ENCODE assay signal across 14 mouse cellular contexts in the genomic region with DNA sequence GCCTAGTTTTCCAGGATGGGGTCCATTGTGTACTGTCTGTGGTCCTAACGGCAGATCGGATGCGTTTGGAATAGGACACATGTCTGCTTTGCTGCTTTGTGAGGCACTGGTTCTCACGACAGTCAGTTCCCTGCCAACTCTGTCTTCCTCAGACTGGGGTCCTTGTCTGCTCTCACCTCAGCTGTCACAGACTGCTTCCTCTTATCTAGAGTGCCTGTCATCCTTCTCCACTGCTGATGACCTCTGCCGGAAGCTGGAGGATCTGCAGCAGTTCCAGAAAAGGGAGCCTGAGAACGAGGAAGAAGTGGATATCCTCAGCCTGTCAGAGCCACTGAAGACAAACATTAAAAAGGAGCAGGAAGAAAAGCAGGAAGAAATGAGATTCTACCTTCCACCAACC. TPM values are rescaled to one million over a fixed set of nuclear protein-coding genes. Genes with fewer than 3 reads are reported as not detected.
DNase-seq lines count a peak whose midpoint lies in the region; ATAC-seq and TF ChIP-seq lines count a peak whose summit lies in the region.
"Had no signal": no experiment of that assay in that cellular context is flagged by ENCODE, and none has a peak within 500 bp of the region (broad histone marks: within the 10 kb centered on the region; RNA-seq: fewer than 3 reads in every experiment).

No protein-coding gene starts in this region.

- H3K9me3 ChIP-seq in heart, postnatal 0 days (replicated peaks; ENCODE audit: control insufficient read depth, low read length): no peaks in the 10 kb centered on the region
- H3K9me3 ChIP-seq: limb, embryonic 10.5 days; midbrain, embryonic 12.5 days had no signal

- H3K4me3 ChIP-seq in left cerebral cortex, adult 2 months: no peak overlapping the region
- no peak overlapping the region for H3K4me3 ChIP-seq in heart, postnatal 0 days (ENCODE audit: low read depth, low read length)
- H3K4me3 ChIP-seq: limb, embryonic 10.5 days; midbrain, embryonic 12.5 days had no signal

- intact Hi-C loops in left cerebral cortex, adult 2 months (cut with DNase I): no loop called here
- intact Hi-C loops in left cerebral cortex, postnatal 4 days (cut with DNase I): no loop called here

- ATAC-seq in heart, postnatal 0 days (ENCODE audit: insufficient read depth, low read depth): peak; percentile 75

- peak; percentile 44 for TF ChIP-seq CTCF in left cerebral cortex, adult 2 months (IDR thresholded peaks at IDR 0.05)
- peak; percentile 49 for TF ChIP-seq CTCF in heart, postnatal 0 days (IDR thresholded peaks at IDR 0.05; ENCODE audit: low read depth)

- H3K27ac ChIP-seq in left cerebral cortex, adult 2 months: no peak overlapping the region
- no peak overlapping the region for H3K27ac ChIP-seq in heart, postnatal 0 days (ENCODE audit: low read depth)
- H3K27ac ChIP-seq: kidney, postnatal 0 days; limb, embryonic 10.5 days; midbrain, embryonic 12.5 days had no signal

- TF ChIP-seq EP300 in heart, postnatal 0 days (IDR thresholded peaks at IDR 0.05; ENCODE audit: low read depth): no peak

- H3K36me3 ChIP-seq in heart, postnatal 0 days (replicated peaks; ENCODE audit: control insufficient read depth, insufficient read depth, low read length): peaks cover 61% of the 10 kb centered on the region

- H3K4me2 ChIP-seq in heart, postnatal 0 days (ENCODE audit: low read depth, low read length): no peak overlapping the region
- H3K4me2 ChIP-seq: midbrain, embryonic 12.5 days had no signal

- no peaks in the 10 kb centered on the region for H3K4me1 ChIP-seq in heart, postnatal 0 days (ENCODE audit: control insufficient read depth, insufficient read depth)
- H3K4me1 ChIP-seq: limb, embryonic 10.5 days; midbrain, embryonic 12.5 days had no signal

- 17% methylated on average over 6 of the region's 6 CpGs for WGBS in heart, postnatal 0 days

- no peak overlapping the region for H3K9ac ChIP-seq in heart, postnatal 0 days (replicated peaks; ENCODE audit: low read depth, low read length)
- H3K9ac ChIP-seq: midbrain, embryonic 12.5 days had no signal

- peak; percentile 34 for DNase-seq in adrenal gland, postnatal 14 days
- DNase-seq in adrenal gland, adult 2 months: no peak
- DNase-seq in left cerebral cortex, adult 2 months (ENCODE audit: extremely low spot score in 1 of 2, low spot score in 2 of 2): no peak
- no peak for DNase-seq in left cerebral cortex, postnatal 4 days
- peak; percentile 62 for DNase-seq in brain, adult 2 months (ENCODE audit: low read depth, low spot score)
- peak; percentile 16 for DNase-seq in heart, postnatal 0 days (ENCODE audit: low spot score)
- DNase-seq in natural killer cell, adult 2 months (ENCODE audit: low spot score in 2 of 2): no peak
- no peak for DNase-seq in cerebellum, adult 11 months
- DNase-seq: cerebellum, adult 9-10 months; gastrocnemius, postnatal 10 days; retina, postnatal 1 day had no signal

- no peaks in the 10 kb centered on the region for H3K27me3 ChIP-seq in heart, postnatal 0 days (ENCODE audit: control insufficient read depth, insufficient read depth, low read length)
- H3K27me3 ChIP-seq: midbrain, embryonic 12.5 days had no signal

RNA-seq across cellular contexts. Expression of a gene that starts 13.7 kb away (rescaled TPM):
- total RNA-seq in adrenal gland, postnatal 14 days (2021): 3.2 and 4.9 TPM in 2 replicates
- total RNA-seq in adrenal gland, adult 2 months (2021): 10 to 100 TPM in 1 of 2 experiments, 1 to 10 TPM in 1; 1.1 to 10.2 TPM
- 7.8 and 11.2 TPM in 2 replicates for polyA plus RNA-seq in adrenal gland, adult 2 months (2012; rRNA removed)
- 10 to 100 TPM; 41.6 to 42.4 TPM for total RNA-seq in left cerebral cortex, adult 2 months (2021)
- total RNA-seq in left cerebral cortex, postnatal 4 days (2021): 1 to 10 TPM; 8.4 to 9.0 TPM
- total RNA-seq in heart, postnatal 0 days (2014; rRNA removed; ENCODE audit: low replicate concordance): 0.19 and 1.9 TPM in 2 replicates
- 0.18 and 0.19 TPM in 2 replicates for polyA plus RNA-seq in heart, postnatal 0 days (2015; fragmentation: Nextera tagmentation; extraction: Ambion mirVana)

Comparison
In these comparisons a context has a peak if more than half of its experiments do, and no peak if none do; other contexts are left out.
1. DNase-seq: peak in adrenal gland, postnatal 14 days (single experiment), brain, adult 2 months (single experiment) and heart, postnatal 0 days (single experiment); none in adrenal gland, adult 2 months (single experiment), left cerebral cortex, adult 2 months (0 of 2), left cerebral cortex, postnatal 4 days (single experiment), natural killer cell, adult 2 months (0 of 2) and cerebellum, adult 11 months (single experiment).